29 mouse cellular contexts compared by ENCODE assay signal in genomic region chr13:112173973-112174372, GRCm38 (mm10).
"Had no signal": no experiment of that assay in that cellular context is flagged by ENCODE, and none has a peak within 500 bp of the region (broad histone marks: within the 10 kb centered on the region; RNA-seq: fewer than 3 reads in every experiment).

No protein-coding gene starts in this region.

- H3K9ac ChIP-seq: embryonic facial prominence, embryonic 12.5 days; embryonic facial prominence, embryonic 13.5 days; embryonic facial prominence, embryonic 15.5 days; forebrain, embryonic 12.5 days; forebrain, embryonic 13.5 days; forebrain, embryonic 15.5 days; forebrain, postnatal 0 days had no signal

- H3K27ac ChIP-seq: embryonic facial prominence, embryonic 10.5 days; embryonic facial prominence, embryonic 12.5 days; embryonic facial prominence, embryonic 13.5 days; embryonic facial prominence, embryonic 15.5 days; forebrain, embryonic 10.5 days; forebrain, embryonic 12.5 days; forebrain, embryonic 13.5 days; forebrain, embryonic 15.5 days; gastrocnemius, adult 2 months; heart, adult 2 months; heart, embryonic 10.5 days had no signal

- H3K4me3 ChIP-seq: embryonic facial prominence, embryonic 10.5 days; embryonic facial prominence, embryonic 12.5 days; embryonic facial prominence, embryonic 13.5 days; embryonic facial prominence, embryonic 15.5 days; erythroblast, embryonic 14.5 days; forebrain, embryonic 10.5 days; forebrain, embryonic 12.5 days; forebrain, embryonic 13.5 days; forebrain, embryonic 15.5 days; gastrocnemius, adult 2 months; heart, adult 2 months; heart, embryonic 10.5 days had no signal

- H3K27me3 ChIP-seq: embryonic facial prominence, embryonic 12.5 days; embryonic facial prominence, embryonic 13.5 days; embryonic facial prominence, embryonic 15.5 days; forebrain, embryonic 12.5 days; forebrain, embryonic 15.5 days had no signal

- ATAC-seq: forebrain, embryonic 13.5 days; forebrain, embryonic 14.5 days; forebrain, embryonic 15.5 days; forebrain, embryonic 16.5 days; forebrain, postnatal 0 days had no signal

- H3K9me3 ChIP-seq: embryonic facial prominence, embryonic 10.5 days; embryonic facial prominence, embryonic 12.5 days; embryonic facial prominence, embryonic 13.5 days; embryonic facial prominence, embryonic 15.5 days; forebrain, embryonic 10.5 days; forebrain, embryonic 12.5 days; forebrain, embryonic 13.5 days; forebrain, embryonic 15.5 days; heart, embryonic 10.5 days had no signal

- H3K4me1 ChIP-seq: embryonic facial prominence, embryonic 10.5 days; embryonic facial prominence, embryonic 12.5 days; embryonic facial prominence, embryonic 13.5 days; embryonic facial prominence, embryonic 15.5 days; forebrain, embryonic 10.5 days; forebrain, embryonic 12.5 days; forebrain, embryonic 13.5 days; forebrain, embryonic 15.5 days; heart, embryonic 10.5 days had no signal

- H3K4me2 ChIP-seq: embryonic facial prominence, embryonic 12.5 days; embryonic facial prominence, embryonic 13.5 days; embryonic facial prominence, embryonic 15.5 days; forebrain, embryonic 12.5 days; forebrain, embryonic 13.5 days; forebrain, embryonic 15.5 days had no signal

- H3K36me3 ChIP-seq: embryonic facial prominence, embryonic 10.5 days; embryonic facial prominence, embryonic 12.5 days; embryonic facial prominence, embryonic 13.5 days; embryonic facial prominence, embryonic 15.5 days; forebrain, embryonic 10.5 days; forebrain, embryonic 12.5 days; forebrain, embryonic 15.5 days; heart, embryonic 10.5 days had no signal

- DNase-seq: cerebellum, adult 2 months; cerebellum, adult 8-10 months; cerebellum, adult 9-10 months; cerebellum, adult 9-11 months; cerebellum, postnatal 10 days; cerebellum, postnatal 14 days; cerebellum, postnatal 25 days; cerebellum, postnatal 36 days; embryo, embryonic 11 days; forebrain, postnatal 0 days; gastrocnemius, adult 2 months; gastrocnemius, postnatal 10 days; gastrocnemius, postnatal 14 days; gastrocnemius, postnatal 25 days; gastrocnemius, postnatal 36 days; heart, adult 18-20 months; heart, adult 2 months had no signal
